ENCODE assay signal across 8 mouse cellular contexts in the genomic region with DNA sequence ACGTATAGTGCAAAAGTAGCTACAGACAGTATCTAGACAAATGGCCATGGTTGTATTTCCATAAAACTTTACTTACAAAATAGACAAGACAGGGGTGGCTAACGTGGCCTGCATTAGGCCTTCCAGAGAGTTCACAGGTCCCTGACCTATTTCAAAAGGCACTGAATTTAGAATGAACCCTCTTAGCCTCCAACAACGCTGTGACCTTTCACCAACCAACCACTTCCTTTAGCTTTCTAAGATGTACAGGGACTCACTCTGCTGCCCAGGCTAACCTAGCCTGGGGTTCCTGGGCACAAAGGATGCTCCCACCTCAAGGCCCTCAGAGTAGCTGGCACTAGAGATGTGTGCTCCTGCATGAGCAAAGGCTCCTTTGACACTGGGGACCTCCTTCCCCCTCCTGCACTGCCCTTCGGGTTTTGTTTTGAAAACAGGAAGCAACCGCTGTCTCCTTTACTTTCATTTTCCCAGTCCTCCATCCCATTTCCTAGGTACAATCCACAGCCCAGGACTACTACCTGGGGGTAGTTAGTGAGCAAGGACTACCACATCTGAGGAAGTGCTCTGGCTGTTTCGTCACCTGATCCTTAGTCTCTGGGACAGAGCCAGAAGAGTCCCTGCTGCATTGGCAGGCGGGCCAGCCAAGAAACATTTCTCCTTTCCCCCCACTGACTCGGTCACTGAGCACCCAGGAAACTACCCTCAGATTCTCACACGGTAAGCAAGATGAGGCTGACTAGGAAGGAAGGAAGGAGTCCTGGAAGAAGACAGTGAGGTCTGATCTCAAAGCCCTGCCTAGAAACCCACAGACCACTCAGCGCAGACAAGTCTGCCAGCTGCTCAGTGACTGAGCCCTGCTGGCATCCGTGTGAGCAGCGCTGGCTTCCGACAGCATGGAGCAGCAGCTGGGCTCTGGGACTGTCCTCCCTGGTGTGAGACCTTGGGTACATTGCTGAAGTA. TPM values are rescaled to one million over a fixed set of nuclear protein-coding genes. Genes with fewer than 3 reads are reported as not detected.
A peak's percentile ranks its signal among the peaks of the same experiment; 100 is the strongest.
DNase-seq lines count a peak whose midpoint lies in the region; ATAC-seq and TF ChIP-seq lines count a peak whose summit lies in the region.

No protein-coding gene starts in this region.

- peak overlapping the region; percentile 55 for H3K4me2 ChIP-seq in intestine, postnatal 0 days (replicated peaks; ENCODE audit: low read depth)

- H3K9me3 ChIP-seq in MEL (replicated peaks; ENCODE audit: insufficient read depth, low read length) = no peaks in the 10 kb centered on the region
- no peaks in the 10 kb centered on the region for H3K9me3 ChIP-seq in intestine, postnatal 0 days (ENCODE audit: control insufficient read depth)
- no peaks in the 10 kb centered on the region for H3K9me3 ChIP-seq in megakaryocyte, embryonic 14.5 days

- DNase-seq in left cerebral cortex, adult 2 months (ENCODE audit: extremely low spot score in 1 of 2, low spot score in 2 of 2) = no peak
- no peak for DNase-seq in left cerebral cortex, adult 8-10 months (ENCODE audit: low spot score in 2 of 2)
- peak; percentile 81 for DNase-seq in MEL (ENCODE audit: low read depth, low spot score)
- DNase-seq in frontal cortex, postnatal 14 days (ENCODE audit: low spot score in 2 of 2) = no peak
- DNase-seq in frontal cortex, adult 2 months (ENCODE audit: extremely low spot score in 1 of 2, low spot score in 1 of 2) = no peak

- ATAC-seq in erythroblast, adult 5-6 weeks (replicated peaks; ENCODE audit: low FRiP score, poor library complexity, severe bottlenecking) = peak; percentile 70
- 0 out of 2 replicates have a peak, but pooled peaks have one; percentile 22 for ATAC-seq in intestine, postnatal 0 days

- no peaks in the 10 kb centered on the region for H3K27me3 ChIP-seq in MEL (ENCODE audit: control insufficient read depth in 1 of 2, insufficient read depth in 2 of 2, low read length in 2 of 2)
- H3K27me3 ChIP-seq in intestine, postnatal 0 days (replicated peaks; ENCODE audit: control insufficient read depth, insufficient read depth, low read length) = no peaks in the 10 kb centered on the region
- peaks cover 2% of the 10 kb centered on the region for H3K27me3 ChIP-seq in megakaryocyte, embryonic 14.5 days (replicated peaks)

- peak overlapping the region; percentile 75 for H3K9ac ChIP-seq in MEL (ENCODE audit: control insufficient read depth, low read depth, low read length, poor library complexity, severe bottlenecking)
- no peak overlapping the region for H3K9ac ChIP-seq in intestine, postnatal 0 days (ENCODE audit: low read depth, low read length)

- TF ChIP-seq POLR2A in MEL (IDR thresholded peaks at IDR 0.05; ENCODE audit: control insufficient read depth in 1 of 2, insufficient read depth in 1 of 2, low read depth in 1 of 2, low read length in 2 of 2, poor library complexity in 1 of 2) = peak in 1 of 2 experiments; percentile 33; a peak in 1 of 4 replicates

- peak overlapping the region; percentile 17; the same call in 1 of the 2 replicates for H3K27ac ChIP-seq in left cerebral cortex, adult 2 months
- H3K27ac ChIP-seq in MEL (ENCODE audit: control insufficient read depth, low read depth, low read length) = peak overlapping the region; percentile 78
- H3K27ac ChIP-seq in intestine, postnatal 0 days (ENCODE audit: low read depth, low read length) = peak overlapping the region; percentile 46

- intact Hi-C loops in left cerebral cortex, adult 2 months (cut with DNase I) = no loop called here

- H3K79me2 ChIP-seq in MEL (ENCODE audit: control insufficient read depth, insufficient read depth, low read length, poor library complexity) = peaks cover 12% of the 10 kb centered on the region

- TF ChIP-seq CTCF in left cerebral cortex, adult 2 months (IDR thresholded peaks at IDR 0.05) = no peak
- no peak for TF ChIP-seq CTCF in MEL (IDR thresholded peaks at IDR 0.05 in 2 of 3, conservative IDR thresholded peaks at IDR 0.05 in 1 of 3; ENCODE audit: control insufficient read depth in 1 of 3, insufficient read depth in 1 of 3, low read depth in 2 of 3, low read length in 3 of 3, poor library complexity in 1 of 3, severe bottlenecking in 1 of 3)
- TF ChIP-seq CTCF in intestine, postnatal 0 days (IDR thresholded peaks at IDR 0.05; ENCODE audit: low read depth) = no peak

- peak overlapping the region; percentile 17; the same call in 1 of the 2 replicates for H3K4me3 ChIP-seq in left cerebral cortex, adult 2 months
- H3K4me3 ChIP-seq in MEL (ENCODE audit: control insufficient read depth in 1 of 2, insufficient read depth in 1 of 2, low read depth in 2 of 2, low read length in 2 of 2) = peak overlapping the region; percentile 72 to 92
- H3K4me3 ChIP-seq in intestine, postnatal 0 days (ENCODE audit: low read depth, low read length) = peak overlapping the region; percentile 2; the same call in 1 of the 2 replicates
- H3K4me3 ChIP-seq in megakaryocyte, embryonic 14.5 days (replicated peaks) = peak overlapping the region; percentile 92

- H3K4me1 ChIP-seq in MEL (ENCODE audit: control insufficient read depth in 1 of 2, insufficient read depth in 2 of 2, low read length in 2 of 2) = peaks cover 9 to 19% of the 10 kb centered on the region in 2 experiments
- no peaks in the 10 kb centered on the region for H3K4me1 ChIP-seq in intestine, postnatal 0 days (replicated peaks; ENCODE audit: control insufficient read depth, insufficient read depth, low read length)
- H3K4me1 ChIP-seq in megakaryocyte, embryonic 14.5 days = peaks cover 66% of the 10 kb centered on the region

- H3K36me3 ChIP-seq in MEL (ENCODE audit: control insufficient read depth in 1 of 2, insufficient read depth in 2 of 2, low read length in 2 of 2) = peaks cover 0 to 16% of the 10 kb centered on the region in 2 experiments; a peak in 2 of 4 replicates
- H3K36me3 ChIP-seq in intestine, postnatal 0 days (ENCODE audit: control insufficient read depth, insufficient read depth) = no peaks in the 10 kb centered on the region; the same call in 1 of the 2 replicates
- H3K36me3 ChIP-seq in megakaryocyte, embryonic 14.5 days (replicated peaks; ENCODE audit: low read length) = peaks cover 16% of the 10 kb centered on the region

- no peak for TF ChIP-seq RAD21 in MEL (IDR thresholded peaks at IDR 0.05; ENCODE audit: low read depth, low read length)

- no peak for TF ChIP-seq EP300 in MEL (IDR thresholded peaks at IDR 0.05; ENCODE audit: low read depth in 1 of 2, low read length in 2 of 2)

- WGBS in intestine, postnatal 0 days = 51% methylated on average over 13 of the region's 13 CpGs

TF ChIP-seq in MEL, 35 proteins besides CTCF, POLR2A, EP300 and RAD21:
- TF ChIP-seq KAT2A (conservative IDR thresholded peaks at IDR 0.05; ENCODE audit: low read depth, low read length) (no peak), MYC (IDR thresholded peaks at IDR 0.05; ENCODE audit: low read depth, low read length) (0 out of 2 replicates have a peak, but pooled peaks have one; percentile 9), NELFE (IDR thresholded peaks at IDR 0.05; ENCODE audit: low read depth, low read length) (peak; percentile 39), BHLHE40 (IDR thresholded peaks at IDR 0.05; ENCODE audit: borderline replicate concordance, low read depth, low read length) (no peak), RCOR1 (IDR thresholded peaks at IDR 0.05; ENCODE audit: low read depth, low read length) (0 out of 2 replicates have a peak, but pooled peaks have one; percentile 0), MAFK (IDR thresholded peaks at IDR 0.05; ENCODE audit: borderline replicate concordance, low read depth, low read length) (no peak), ELF1 (IDR thresholded peaks at IDR 0.05; ENCODE audit: low read depth, low read length) (no peak; the same call in 1 of the 2 replicates), HCFC1 (IDR thresholded peaks at IDR 0.05; ENCODE audit: low read depth, low read length) (0 out of 2 replicates have a peak, but pooled peaks have one; percentile 33), NRF1 (IDR thresholded peaks at IDR 0.05; ENCODE audit: insufficient read depth, low read depth, low read length, poor library complexity, severe bottlenecking) (no peak), USF1 (IDR thresholded peaks at IDR 0.05; ENCODE audit: low read depth, low read length) (peak; percentile 73), SIN3A (IDR thresholded peaks at IDR 0.05; ENCODE audit: low read length) (peak; percentile 53; the same call in 1 of the 2 replicates), TAL1 (IDR thresholded peaks at IDR 0.05; ENCODE audit: low read length) (no peak), MAZ (IDR thresholded peaks at IDR 0.05; ENCODE audit: low read depth, low read length) (no peak; the same call in 1 of the 2 replicates), CHD1 (IDR thresholded peaks at IDR 0.05; ENCODE audit: low read depth, low read length) (0 out of 2 replicates have a peak, but pooled peaks have one; percentile 39), MAX (IDR thresholded peaks at IDR 0.05; ENCODE audit: low read length) (0 out of 2 replicates have a peak, but pooled peaks have one; percentile 1), ZMIZ1 (IDR thresholded peaks at IDR 0.05; ENCODE audit: low read depth, low read length) (no peak)

RNA-seq across cellular contexts. Expression of a gene that starts 8.9 kb away (rescaled TPM):
- total RNA-seq in left cerebral cortex, adult 2 months (2021) = 10 to 100 TPM; 65.1 to 66.7 TPM
- 10 to 100 TPM; 52.4 to 61.8 (median 54.5) TPM for total RNA-seq in left cerebral cortex, adult 8-10 months (2022)
- 11.3 and 16.1 TPM in 2 replicates for total RNA-seq in MEL (2012; rRNA removed)
- 100 to 1,000 TPM in 1 of 2 experiments, 10 to 100 TPM in 1; 21.1 to 109 TPM for polyA plus RNA-seq in MEL (2012; ENCODE audit: insufficient read depth in 1 of 2, insufficient read length in 2 of 2, low read depth in 1 of 2, low replicate concordance in 2 of 2, missing spikeins in 1 of 2)
- total RNA-seq in erythroblast, adult 5-6 weeks (2015; ENCODE audit: low replicate concordance) = 0.19 and 2.1 TPM in 2 replicates
- total RNA-seq in erythroblast, adult 5-6 weeks (2017; ENCODE audit: low replicate concordance) = 0.56 and 4.9 TPM in 2 replicates
- polyA plus RNA-seq in intestine, postnatal 0 days (2015; fragmentation: Nextera tagmentation; extraction: Ambion mirVana) = 2.7 and 2.9 TPM in 2 replicates
- 2.4 TPM in 1 of 2 replicates, not detected in the other for polyA plus RNA-seq in megakaryocyte, embryonic 14.5 days (2012; ENCODE audit: insufficient read depth, low replicate concordance)
- polyA plus RNA-seq in frontal cortex, adult 2 months (2012; rRNA removed) = 17.1 and 19.1 TPM in 2 replicates

Comparison
In these comparisons a context has a peak if more than half of its experiments do, and no peak if none do; other contexts are left out.
1. H3K27ac ChIP-seq: peak in every context shown above with its lines; median percentile 78 in MEL; 46 in intestine, postnatal 0 days; 17 in left cerebral cortex, adult 2 months.
2. H3K4me3 ChIP-seq: peak in every context shown above with its lines; median percentile 92 in megakaryocyte, embryonic 14.5 days; 82 in MEL; 17 in left cerebral cortex, adult 2 months; 2 in intestine, postnatal 0 days.